Mouse (Mus musculus): ENCODE measurements around the gene Eef1e1. TPM values are rescaled to one million over a fixed set of nuclear protein-coding genes. Genes with fewer than 3 reads are reported as not detected.
A peak's percentile ranks its signal among the peaks of the same experiment; 100 is the strongest.
"Not testable (repeated sequence)": the region's sequence is repeated elsewhere in the genome, so short reads cannot be mapped to it uniquely, and the experiment has no call there.

The Eef1e1 gene
- polyA plus RNA-seq (2015; fragmentation: Nextera tagmentation; extraction: Ambion mirVana) = 80.1 and 92.8 TPM in 2 replicates

- Histone ChIP-seq H3K27ac (ENCODE audit: low read length) (peak within 1 kb of the TSS; percentile 84), H3K4me1 (replicated peaks; ENCODE audit: control insufficient read depth, insufficient read depth, low read length) (peaks cover 8% of the 10 kb centered on the region), H3K4me2 (ENCODE audit: low read length) (peak within 1 kb of the TSS; percentile 78), H3K4me3 (replicated peaks; ENCODE audit: low read length) (peak within 1 kb of the TSS; percentile 96), H3K9me3 (ENCODE audit: control insufficient read depth, low read length) (no peaks in the 10 kb centered on the region), H3K27me3 (replicated peaks; ENCODE audit: control insufficient read depth, insufficient read depth, low read length) (no peaks in the 10 kb centered on the region), H3K9ac (replicated peaks; ENCODE audit: low read depth, low read length) (peak within 1 kb of the TSS; percentile 82), H3K36me3 (ENCODE audit: control insufficient read depth, insufficient read depth) (peaks cover 12% of the 10 kb centered on the region)
- under 1% methylated on average over 59 of the region's 59 CpGs for WGBS
- ATAC-seq = peak; percentile 99
Observed at GRCm38 (mm10) chr13:38658528-38659280, at the start of gene Eef1e1. Gene Eef1e1, minus strand, starts transcription at chr13:38659058.

GRCm38 (mm10) chr13:38690845-38691244 lies 32.0 kb upstream of the Eef1e1 start:
- no peak for ATAC-seq
- WGBS = 85% methylated on average over 6 of the region's 6 CpGs
- H3K4me3 ChIP-seq (replicated peaks; ENCODE audit: low read length) = no peak overlapping the region

GRCm38 (mm10) chr13:38690028-38690427 lies 31.2 kb upstream of the Eef1e1 start:
- H3K27me3 ChIP-seq (replicated peaks; ENCODE audit: control insufficient read depth, insufficient read depth, low read length) = no peaks in the 10 kb centered on the region
- H3K27ac ChIP-seq (ENCODE audit: low read length) = no peak overlapping the region
- no peak overlapping the region for H3K4me2 ChIP-seq (ENCODE audit: low read length)
- ATAC-seq = 0 out of 2 replicates have a peak, but pooled peaks have one; percentile 50
- H3K9me3 ChIP-seq (ENCODE audit: control insufficient read depth, low read length) = no peaks in the 10 kb centered on the region
- H3K4me3 ChIP-seq (replicated peaks; ENCODE audit: low read length) = no peak overlapping the region
- no peak overlapping the region for H3K9ac ChIP-seq (replicated peaks; ENCODE audit: low read depth, low read length)
- no peaks in the 10 kb centered on the region for H3K4me1 ChIP-seq (replicated peaks; ENCODE audit: control insufficient read depth, insufficient read depth, low read length)
- no peaks in the 10 kb centered on the region for H3K36me3 ChIP-seq (ENCODE audit: control insufficient read depth, insufficient read depth)
- WGBS = 67% methylated on average over 3 of the region's 3 CpGs

More at GRCm38 (mm10) chr13:38690845-38691244, 32.0 kb upstream of the Eef1e1 start:
- Histone ChIP-seq H3K9ac (replicated peaks; ENCODE audit: low read depth, low read length) (no peak overlapping the region), H3K27me3 (replicated peaks; ENCODE audit: control insufficient read depth, insufficient read depth, low read length) (no peaks in the 10 kb centered on the region), H3K9me3 (ENCODE audit: control insufficient read depth, low read length) (no peaks in the 10 kb centered on the region), H3K27ac (ENCODE audit: low read length) (no peak overlapping the region), H3K36me3 (ENCODE audit: control insufficient read depth, insufficient read depth) (no peaks in the 10 kb centered on the region), H3K4me1 (replicated peaks; ENCODE audit: control insufficient read depth, insufficient read depth, low read length) (no peaks in the 10 kb centered on the region), H3K4me2 (ENCODE audit: low read length) (no peak overlapping the region)

DNA sequence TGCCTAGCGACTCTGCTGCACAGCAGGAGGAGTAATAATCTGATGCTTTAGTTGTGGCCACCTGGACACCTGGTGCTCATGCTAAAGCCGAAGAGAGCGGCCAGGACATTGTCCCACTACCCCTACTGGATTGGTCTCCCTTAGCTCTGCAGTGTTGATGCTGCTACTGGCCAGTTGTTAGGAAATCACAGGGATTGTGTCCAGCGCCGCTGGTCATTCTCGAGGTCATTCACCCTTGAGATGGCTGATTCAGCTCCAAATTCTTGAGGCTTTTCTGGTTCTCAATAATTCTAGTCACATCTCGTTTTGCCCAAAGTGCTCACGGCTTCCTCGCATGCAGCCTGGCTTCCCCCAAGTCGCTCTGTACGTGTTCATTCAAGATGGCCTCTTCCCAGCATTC lies 29.9 kb upstream of the Eef1e1 start:
- Histone ChIP-seq H3K27me3 (replicated peaks; ENCODE audit: control insufficient read depth, insufficient read depth, low read length) (no peaks in the 10 kb centered on the region), H3K4me2 (ENCODE audit: low read length) (no peak overlapping the region), H3K9ac (replicated peaks; ENCODE audit: low read depth, low read length) (no peak overlapping the region), H3K9me3 (ENCODE audit: control insufficient read depth, low read length) (no peaks in the 10 kb centered on the region), H3K4me1 (replicated peaks; ENCODE audit: control insufficient read depth, insufficient read depth, low read length) (no peaks in the 10 kb centered on the region), H3K27ac (ENCODE audit: low read length) (no peak overlapping the region), H3K36me3 (ENCODE audit: control insufficient read depth, insufficient read depth) (no peaks in the 10 kb centered on the region), H3K4me3 (replicated peaks; ENCODE audit: low read length) (no peak overlapping the region)
- no peak for ATAC-seq
- WGBS = 87% methylated on average over 11 of the region's 11 CpGs

DNA sequence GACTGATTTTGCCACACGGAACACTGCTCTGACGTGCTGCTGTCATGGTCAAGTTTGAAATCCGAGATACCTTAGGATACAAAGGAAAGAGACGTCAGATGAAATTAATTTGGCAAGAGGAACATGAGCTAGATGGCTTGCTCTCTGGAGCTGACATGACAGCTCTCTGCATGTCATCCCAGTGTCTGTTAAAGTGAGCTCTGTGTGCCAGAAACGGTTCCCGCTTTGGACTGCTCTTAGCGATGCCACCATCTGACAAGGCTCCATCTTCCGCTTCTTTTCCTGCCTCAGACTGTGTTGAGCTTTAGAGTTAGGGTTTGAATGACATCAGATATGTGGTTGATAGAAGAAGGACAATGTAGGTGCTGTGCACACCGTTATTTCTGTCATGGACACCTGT lies 13.5 kb upstream of the Eef1e1 start:
- no peak overlapping the region for H3K4me3 ChIP-seq (replicated peaks; ENCODE audit: low read length)
- no peaks in the 10 kb centered on the region for H3K27me3 ChIP-seq (replicated peaks; ENCODE audit: control insufficient read depth, insufficient read depth, low read length)
- no peaks in the 10 kb centered on the region for H3K4me1 ChIP-seq (replicated peaks; ENCODE audit: control insufficient read depth, insufficient read depth, low read length)
- H3K4me2 ChIP-seq (ENCODE audit: low read length) = no peak overlapping the region
- WGBS = 73% methylated on average over 9 of the region's 9 CpGs
- H3K9ac ChIP-seq (replicated peaks; ENCODE audit: low read depth, low read length) = no peak overlapping the region
- ATAC-seq = 0 out of 2 replicates have a peak, but pooled peaks have one; percentile 38
- H3K27ac ChIP-seq (ENCODE audit: low read length) = no peak overlapping the region
- no peaks in the 10 kb centered on the region for H3K9me3 ChIP-seq (ENCODE audit: control insufficient read depth, low read length)
- H3K36me3 ChIP-seq (ENCODE audit: control insufficient read depth, insufficient read depth) = no peaks in the 10 kb centered on the region

GRCm38 (mm10) chr13:38671451-38671850 lies 12.6 kb upstream of the Eef1e1 start:
- H3K9ac ChIP-seq (replicated peaks; ENCODE audit: low read depth, low read length); H3K4me1 ChIP-seq (replicated peaks; ENCODE audit: control insufficient read depth, insufficient read depth, low read length); H3K9me3 ChIP-seq (ENCODE audit: control insufficient read depth, low read length); ATAC-seq; H3K4me3 ChIP-seq (replicated peaks; ENCODE audit: low read length); H3K36me3 ChIP-seq (ENCODE audit: control insufficient read depth, insufficient read depth); H3K27ac ChIP-seq (ENCODE audit: low read length); H3K27me3 ChIP-seq (replicated peaks; ENCODE audit: control insufficient read depth, insufficient read depth, low read length); H3K4me2 ChIP-seq (ENCODE audit: low read length): not testable (repeated sequence)
- WGBS = 89% methylated on average over 6 of the region's 6 CpGs

DNA sequence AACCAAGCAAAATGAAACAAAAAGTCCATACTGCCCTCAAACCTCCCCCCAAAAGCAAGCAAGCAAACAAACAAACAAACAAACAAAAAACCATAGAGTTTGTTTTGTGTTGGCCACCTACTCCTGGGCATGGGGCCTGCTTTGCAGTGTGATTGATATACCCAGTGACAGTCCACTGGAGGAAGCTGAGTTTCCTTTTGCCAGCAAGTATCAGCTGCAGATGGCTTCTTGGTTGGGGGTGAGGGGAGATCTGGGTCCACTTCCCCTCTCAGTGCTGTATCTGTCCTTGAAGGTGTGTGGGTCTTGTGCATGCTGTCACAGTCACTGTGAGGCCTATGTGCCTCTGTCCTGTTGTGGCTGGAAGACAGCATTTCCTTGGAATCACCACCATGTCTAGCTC lies 11.2 kb upstream of the Eef1e1 start:
- no peak overlapping the region for H3K4me2 ChIP-seq (ENCODE audit: low read length)
- H3K4me3 ChIP-seq (replicated peaks; ENCODE audit: low read length) = no peak overlapping the region
- H3K9ac ChIP-seq (replicated peaks; ENCODE audit: low read depth, low read length) = no peak overlapping the region
- H3K27ac ChIP-seq (ENCODE audit: low read length) = no peak overlapping the region
- H3K27me3 ChIP-seq (replicated peaks; ENCODE audit: control insufficient read depth, insufficient read depth, low read length) = no peaks in the 10 kb centered on the region
- no peaks in the 10 kb centered on the region for H3K4me1 ChIP-seq (replicated peaks; ENCODE audit: control insufficient read depth, insufficient read depth, low read length)
- no peaks in the 10 kb centered on the region for H3K9me3 ChIP-seq (ENCODE audit: control insufficient read depth, low read length)
- H3K36me3 ChIP-seq (ENCODE audit: control insufficient read depth, insufficient read depth) = no peaks in the 10 kb centered on the region
- ATAC-seq = no peak

GRCm38 (mm10) chr13:38668514-38668913 lies 9.7 kb upstream of the Eef1e1 start:
- 21% methylated on average over 2 of the region's 2 CpGs for WGBS
- Histone ChIP-seq H3K27ac (ENCODE audit: low read length) (no peak overlapping the region), H3K9ac (replicated peaks; ENCODE audit: low read depth, low read length) (no peak overlapping the region), H3K4me2 (ENCODE audit: low read length) (no peak overlapping the region), H3K36me3 (ENCODE audit: control insufficient read depth, insufficient read depth) (no peaks in the 10 kb centered on the region), H3K27me3 (replicated peaks; ENCODE audit: control insufficient read depth, insufficient read depth, low read length) (no peaks in the 10 kb centered on the region), H3K9me3 (ENCODE audit: control insufficient read depth, low read length) (no peaks in the 10 kb centered on the region), H3K4me1 (replicated peaks; ENCODE audit: control insufficient read depth, insufficient read depth, low read length) (no peaks in the 10 kb centered on the region), H3K4me3 (replicated peaks; ENCODE audit: low read length) (no peak overlapping the region)
- no peak for ATAC-seq

GRCm38 (mm10) chr13:38664753-38665152 lies 5.9 kb upstream of the Eef1e1 start:
- no peaks in the 10 kb centered on the region for H3K9me3 ChIP-seq (ENCODE audit: control insufficient read depth, low read length)
- H3K4me2 ChIP-seq (ENCODE audit: low read length) = no peak overlapping the region
- no peak overlapping the region for H3K27ac ChIP-seq (ENCODE audit: low read length)
- no peaks in the 10 kb centered on the region for H3K4me1 ChIP-seq (replicated peaks; ENCODE audit: control insufficient read depth, insufficient read depth, low read length)
- no peak overlapping the region for H3K9ac ChIP-seq (replicated peaks; ENCODE audit: low read depth, low read length)
- no peaks in the 10 kb centered on the region for H3K36me3 ChIP-seq (ENCODE audit: control insufficient read depth, insufficient read depth)
- no peak overlapping the region for H3K4me3 ChIP-seq (replicated peaks; ENCODE audit: low read length)
- 73% methylated on average over 1 of the region's 1 CpGs for WGBS
- H3K27me3 ChIP-seq (replicated peaks; ENCODE audit: control insufficient read depth, insufficient read depth, low read length) = no peaks in the 10 kb centered on the region
- no peak for ATAC-seq
